Mouse (Mus musculus): ENCODE measurements around the gene Cdkal1.

GRCm38 (mm10) chr13:29759691-29760467 is 95.6 kb downstream of the Cdkal1 start:
- TF ChIP-seq POLR2A (IDR thresholded peaks at IDR 0.05; ENCODE audit: borderline replicate concordance, low read depth, low read length), result no peak
- TF ChIP-seq CTCF (IDR thresholded peaks at IDR 0.05; ENCODE audit: low read depth, low read length), result no peak

Measured in bone marrow macrophage, adult 2 months (primary cell).